Mouse (Mus musculus) MEL (cell line): ENCODE measurements at regions not wholly inside any gene's neighbourhood (a gene's known extent, or its start where the extent isn't known, plus 50 kb on each side); places are given as distances from the start of the nearest gene placed in this dataset.

ENCODE experiments used
- CHD1 ChIP-seq: IDR thresholded peaks from 2 replicates; pipeline ENCODE4 v1.6.1; 2012; ENCODE audit warnings: low read depth, mild to moderate bottlenecking, inconsistent platforms, low read length, improper control_type of control experiment
- CHD2 ChIP-seq: IDR thresholded peaks from 2 replicates; pipeline ENCODE4 v1.6.1; 2011; ENCODE audit warnings: low read length, improper control_type of control experiment
- CTCF ChIP-seq, 3 experiments: IDR thresholded peaks in 2 of 3; conservative IDR thresholded peaks in 1 of 3; 2 replicates each; pipeline ENCODE4 v1.5.1; 2011 to 2012; ENCODE audit warnings: low read length in 3 of 3, low read depth in 2 of 3, mild to moderate bottlenecking in 2 of 3, improper control_type of control experiment in 1 of 3, inconsistent platforms in 1 of 3, mixed read lengths in 1 of 3, moderate library complexity in 1 of 3; ENCODE audit not compliant: control insufficient read depth in 1 of 3, insufficient read depth in 1 of 3, poor library complexity in 1 of 3, severe bottlenecking in 1 of 3
- EP300 ChIP-seq, 2 experiments: IDR thresholded peaks; 2 replicates each; pipeline ENCODE4 v1.6.1; 2011; ENCODE audit warnings: improper control_type of control experiment in 2 of 2, low read length in 2 of 2, low read depth in 1 of 2, mild to moderate bottlenecking in 1 of 2
- NELFE ChIP-seq: IDR thresholded peaks from 2 replicates; pipeline ENCODE4 v1.6.1; 2011; ENCODE audit warnings: low read depth, low read length, improper control_type of control experiment
- NRF1 ChIP-seq: IDR thresholded peaks from 2 replicates; pipeline ENCODE4 v1.6.1; 2014; ENCODE audit warnings: low read depth, mild to moderate bottlenecking, inconsistent platforms, low read length, improper control_type of control experiment, moderate library complexity; ENCODE audit not compliant: poor library complexity, insufficient read depth, severe bottlenecking
- POLR2A ChIP-seq, 2 experiments: IDR thresholded peaks; 2 replicates each; pipeline ENCODE4 v1.6.1; 2011 to 2012; ENCODE audit warnings: low read length in 2 of 2, mild to moderate bottlenecking in 2 of 2, control low read depth in 1 of 2, improper control_type of control experiment in 1 of 2, low read depth in 1 of 2, moderate library complexity in 1 of 2; ENCODE audit not compliant: control insufficient read depth in 1 of 2, insufficient read depth in 1 of 2, poor library complexity in 1 of 2
- TBP ChIP-seq: IDR thresholded peaks from 2 replicates; pipeline ENCODE4 v1.8.0; 2011; ENCODE audit warnings: low read depth, low read length, improper control_type of control experiment
- TCF12 ChIP-seq: IDR thresholded peaks from 2 replicates; pipeline ENCODE4 v1.6.1; 2014; ENCODE audit warnings: low read depth, mild to moderate bottlenecking, inconsistent platforms, low read length, improper control_type of control experiment, moderate library complexity
- UBTF ChIP-seq: IDR thresholded peaks from 2 replicates; pipeline ENCODE4 v1.6.1; 2012; ENCODE audit warnings: low read depth, mild to moderate bottlenecking, inconsistent platforms, low read length, improper control_type of control experiment, moderate library complexity, borderline replicate concordance; ENCODE audit not compliant: insufficient read depth
- USF1 ChIP-seq: IDR thresholded peaks from 2 replicates; pipeline ENCODE4 v1.6.1; 2014; ENCODE audit warnings: low read depth, mild to moderate bottlenecking, inconsistent platforms, low read length, improper control_type of control experiment, moderate library complexity
- ZNF384 ChIP-seq: IDR thresholded peaks from 2 replicates; pipeline ENCODE4 v1.6.1; 2012; ENCODE audit warnings: low read depth, mild to moderate bottlenecking, inconsistent platforms, low read length, improper control_type of control experiment

GRCm38 (mm10) chr2:61083100-61083499 lies 120.1 kb upstream of the Rbms1 start:
- TF ChIP-seq CTCF (IDR thresholded peaks at IDR 0.05 in 2 of 3, conservative IDR thresholded peaks at IDR 0.05 in 1 of 3; ENCODE audit: control insufficient read depth in 1 of 3, insufficient read depth in 1 of 3, low read depth in 2 of 3, low read length in 3 of 3, poor library complexity in 1 of 3, severe bottlenecking in 1 of 3) (no peak), TCF12 (no peak), TBP (no peak), CHD1 (no peak), CHD2 (no peak), POLR2A (IDR thresholded peaks at IDR 0.05; ENCODE audit: control insufficient read depth in 1 of 2, insufficient read depth in 1 of 2, low read depth in 1 of 2, low read length in 2 of 2, poor library complexity in 1 of 2) (no peak), UBTF (no peak), ZNF384 (no peak), NRF1 (no peak), USF1 (no peak), EP300 (IDR thresholded peaks at IDR 0.05; ENCODE audit: low read depth in 1 of 2, low read length in 2 of 2) (no peak), NELFE (no peak)
